ENCODE assay signal across 8 mouse cellular contexts in the genomic region with DNA sequence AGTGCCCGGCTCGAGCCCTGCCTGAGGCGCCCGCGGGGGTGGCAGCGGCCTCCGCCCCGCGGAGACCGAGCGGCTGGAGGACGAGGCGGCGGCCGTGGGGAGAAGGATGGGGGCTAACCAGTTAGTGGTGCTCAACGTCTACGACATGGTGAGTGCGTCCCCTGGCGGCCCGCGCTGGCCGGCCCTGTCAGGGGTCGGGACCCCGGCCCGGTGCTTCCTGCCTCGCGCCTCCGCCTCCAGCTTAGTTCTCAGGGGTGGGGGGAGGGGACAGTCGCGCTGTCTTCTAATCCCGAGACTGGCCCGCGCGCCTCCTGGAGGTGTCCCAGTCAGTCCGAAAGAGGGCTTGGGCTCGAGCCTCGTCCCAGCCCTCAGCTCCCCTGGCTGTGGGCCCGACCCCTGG. TPM values are rescaled to one million over a fixed set of nuclear protein-coding genes. Genes with fewer than 3 reads are reported as not detected.
DNase-seq lines count a peak whose midpoint lies in the region; ATAC-seq lines count a peak whose summit lies in the region.
"Not testable (repeated sequence)": the region's sequence is repeated elsewhere in the genome, so short reads cannot be mapped to it uniquely, and the experiment has no call there.

No protein-coding gene starts in this region.

- H3K27me3 ChIP-seq in erythroblast, embryonic 14.5 days (ENCODE audit: control insufficient read depth); heart, embryonic 15.5 days; kidney, embryonic 15.5 days; liver, embryonic 15.5 days; midbrain, embryonic 14.5 days (ENCODE audit: control insufficient read depth, insufficient read depth, low read length); splenic B cell, adult 2 months (ENCODE audit: control insufficient read depth, insufficient read depth, low read length, poor library complexity, severe bottlenecking): not testable (repeated sequence)

- ATAC-seq in heart, embryonic 15.5 days (replicated peaks; ENCODE audit: insufficient number of reproducible peaks, insufficient read depth, low FRiP score, low read depth), result peak; percentile 69
- peak; percentile 83 for ATAC-seq in kidney, embryonic 15.5 days (replicated peaks; ENCODE audit: low FRiP score)
- peak; percentile 27 for ATAC-seq in liver, embryonic 15.5 days (ENCODE audit: insufficient read depth)
- peak; percentile 80; the same call in 1 of the 2 replicates for ATAC-seq in midbrain, embryonic 14.5 days (ENCODE audit: low FRiP score, low TSS enrichment)

- peak overlapping the region; percentile 74 for H3K4me3 ChIP-seq in brown adipose tissue, adult 24 weeks (ENCODE audit: insufficient read depth, low read depth, low read length)
- peak overlapping the region; percentile 66 for H3K4me3 ChIP-seq in erythroblast, embryonic 14.5 days (replicated peaks)
- peak overlapping the region; percentile 80 for H3K4me3 ChIP-seq in heart, embryonic 15.5 days
- peak overlapping the region; percentile 71 for H3K4me3 ChIP-seq in kidney, embryonic 15.5 days (replicated peaks)
- H3K4me3 ChIP-seq in liver, embryonic 15.5 days (replicated peaks), result peak overlapping the region; percentile 72
- peak overlapping the region; percentile 56 for H3K4me3 ChIP-seq in midbrain, embryonic 14.5 days (replicated peaks; ENCODE audit: low read depth, low read length)

- not testable (repeated sequence) for H3K4me1 ChIP-seq in brown adipose tissue, adult 24 weeks (ENCODE audit: control insufficient read depth, insufficient read depth, insufficient read length, low read length)
- peaks cover 18% of the 10 kb centered on the region for H3K4me1 ChIP-seq in erythroblast, embryonic 14.5 days (ENCODE audit: control insufficient read depth)
- H3K4me1 ChIP-seq in heart, embryonic 15.5 days (replicated peaks), result peaks cover 10% of the 10 kb centered on the region
- peaks cover 11% of the 10 kb centered on the region for H3K4me1 ChIP-seq in kidney, embryonic 15.5 days
- peaks cover 17% of the 10 kb centered on the region for H3K4me1 ChIP-seq in liver, embryonic 15.5 days (replicated peaks)
- H3K4me1 ChIP-seq in midbrain, embryonic 14.5 days (ENCODE audit: control insufficient read depth, insufficient read depth, low read length), result peaks cover 16% of the 10 kb centered on the region; the same call in 1 of the 2 replicates

- H3K9me3 ChIP-seq in erythroblast, embryonic 14.5 days (ENCODE audit: control insufficient read depth, low read length); heart, embryonic 15.5 days (replicated peaks); kidney, embryonic 15.5 days (replicated peaks); liver, embryonic 15.5 days (replicated peaks); midbrain, embryonic 14.5 days (ENCODE audit: control insufficient read depth, low read length): not testable (repeated sequence)

- H3K27ac ChIP-seq in brown adipose tissue, adult 24 weeks (replicated peaks; ENCODE audit: low read depth, low read length), result not testable (repeated sequence)
- peak overlapping the region; percentile 90 for H3K27ac ChIP-seq in heart, embryonic 15.5 days
- peak overlapping the region; percentile 88 for H3K27ac ChIP-seq in kidney, embryonic 15.5 days
- H3K27ac ChIP-seq in liver, embryonic 15.5 days (replicated peaks), result peak overlapping the region; percentile 72; the same call in 1 of the 2 replicates
- 0 out of 2 replicates have a peak overlapping the region, but pooled peaks have one; percentile 61 for H3K27ac ChIP-seq in midbrain, embryonic 14.5 days (replicated peaks; ENCODE audit: low read depth, low read length)

- peak; percentile 52 for DNase-seq in 3T3-L1 (ENCODE audit: low read depth, low spot score)
- peak; percentile 70 for DNase-seq in midbrain, embryonic 14.5 days
- peak; percentile 69 for DNase-seq in splenic B cell, adult 2 months (ENCODE audit: low read depth, low spot score)

- peak overlapping the region; percentile 80 for H3K9ac ChIP-seq in heart, embryonic 15.5 days
- peak overlapping the region; percentile 49; the same call in 1 of the 2 replicates for H3K9ac ChIP-seq in kidney, embryonic 15.5 days
- peak overlapping the region; percentile 69 for H3K9ac ChIP-seq in liver, embryonic 15.5 days
- peak overlapping the region; percentile 58 for H3K9ac ChIP-seq in midbrain, embryonic 14.5 days (replicated peaks; ENCODE audit: low read length)

- H3K4me2 ChIP-seq in heart, embryonic 15.5 days, result peak overlapping the region; percentile 54
- peak overlapping the region; percentile 57 for H3K4me2 ChIP-seq in kidney, embryonic 15.5 days
- peak overlapping the region; percentile 93 for H3K4me2 ChIP-seq in liver, embryonic 15.5 days
- peak overlapping the region; percentile 47 for H3K4me2 ChIP-seq in midbrain, embryonic 14.5 days (ENCODE audit: low read length)

- not testable (repeated sequence) for H3K36me3 ChIP-seq in erythroblast, embryonic 14.5 days (ENCODE audit: control insufficient read depth); heart, embryonic 15.5 days; kidney, embryonic 15.5 days; liver, embryonic 15.5 days (replicated peaks); midbrain, embryonic 14.5 days (ENCODE audit: control insufficient read depth, insufficient read depth, low read length); splenic B cell, adult 2 months (ENCODE audit: control insufficient read depth, insufficient read depth, low read length, poor library complexity, severe bottlenecking)

- 0% methylated on average over 17 of the region's 38 CpGs for WGBS in heart, embryonic 15.5 days
- 0% methylated on average over 26 of the region's 38 CpGs for WGBS in kidney, embryonic 15.5 days
- under 1% methylated on average over 25 of the region's 38 CpGs for WGBS in liver, embryonic 15.5 days (ENCODE audit: insufficient replicate concordance)
- WGBS in midbrain, embryonic 14.5 days, result 1% methylated on average over 27 of the region's 38 CpGs

RNA-seq across cellular contexts. Expression of gene Desi2, which starts 0.6 kb away (rescaled TPM):
- polyA plus RNA-seq in brown adipose tissue, adult 24 weeks (2012; ENCODE audit: insufficient read depth, insufficient read length, missing spikeins), result 7.0 and 7.7 TPM in 2 replicates
- 0.12 and 0.18 TPM in 2 replicates for polyA plus RNA-seq in erythroblast, embryonic 14.5 days (2012)
- polyA plus RNA-seq in heart, embryonic 15.5 days (2015; fragmentation: Nextera tagmentation; extraction: Ambion mirVana), result 21.2 and 27.6 TPM in 2 replicates
- polyA plus RNA-seq in kidney, embryonic 15.5 days (2015; fragmentation: Nextera tagmentation; extraction: Ambion mirVana), result 23.2 and 25.1 TPM in 2 replicates
- polyA plus RNA-seq in liver, embryonic 15.5 days (2015; fragmentation: Nextera tagmentation; extraction: Ambion mirVana), result 8.0 and 8.6 TPM in 2 replicates
- polyA plus RNA-seq in midbrain, embryonic 14.5 days (2014; fragmentation: Nextera tagmentation; extraction: Ambion mirVana), result 21.8 and 22.9 TPM in 2 replicates

Comparison
In these comparisons a context has a peak if more than half of its experiments do, and no peak if none do; other contexts are left out.
1. ATAC-seq: peak in every context shown above with its lines; median percentile 83 in kidney, embryonic 15.5 days; 80 in midbrain, embryonic 14.5 days; 69 in heart, embryonic 15.5 days; 27 in liver, embryonic 15.5 days.